Mouse (Mus musculus): Measurements from ENCODE around the gene Dok7. TPM values are rescaled to one million over a fixed set of nuclear protein-coding genes. Genes with fewer than 3 reads are reported as not detected.

The Dok7 gene
- not detected in 2 replicates for total RNA-seq (2017)

- ATAC-seq (replicated peaks; ENCODE audit: low read depth, poor library complexity, severe bottlenecking): peak; percentile 68
Measured at GRCm38 (mm10) chr5:35056604-35057432, at the start of gene Dok7. Gene Dok7 (plus strand): TSS chr5:35056766.

- ATAC-seq (replicated peaks; ENCODE audit: low read depth, poor library complexity, severe bottlenecking): no peak
Measured at GRCm38 (mm10) chr5:35009163-35009562, 47.4 kb upstream of the Dok7 start.

- ATAC-seq (replicated peaks; ENCODE audit: low read depth, poor library complexity, severe bottlenecking): no peak
Measured at GRCm38 (mm10) chr5:35010656-35011055, 45.9 kb upstream of the Dok7 start.

- ATAC-seq (replicated peaks; ENCODE audit: low read depth, poor library complexity, severe bottlenecking): no peak
Measured at GRCm38 (mm10) chr5:35011156-35011923, 45.2 kb upstream of the Dok7 start.

GRCm38 (mm10) chr5:35014036-35014435, 42.5 kb upstream of the Dok7 start:
- ATAC-seq (replicated peaks; ENCODE audit: low read depth, poor library complexity, severe bottlenecking): no peak

- ATAC-seq (replicated peaks; ENCODE audit: low read depth, poor library complexity, severe bottlenecking): no peak
Measured at GRCm38 (mm10) chr5:35019673-35020300, 36.8 kb upstream of the Dok7 start.

GRCm38 (mm10) chr5:35020410-35021241, 35.9 kb upstream of the Dok7 start:
- ATAC-seq (replicated peaks; ENCODE audit: low read depth, poor library complexity, severe bottlenecking): no peak

- peak; percentile 73 for ATAC-seq (replicated peaks; ENCODE audit: low read depth, poor library complexity, severe bottlenecking)
Measured at GRCm38 (mm10) chr5:35024975-35025374, 31.6 kb upstream of the Dok7 start.

GRCm38 (mm10) chr5:35029303-35029702, 27.3 kb upstream of the Dok7 start:
- ATAC-seq (replicated peaks; ENCODE audit: low read depth, poor library complexity, severe bottlenecking): no peak

- ATAC-seq (replicated peaks; ENCODE audit: low read depth, poor library complexity, severe bottlenecking): no peak
Measured at GRCm38 (mm10) chr5:35029755-35030154, 26.8 kb upstream of the Dok7 start.

- peak; percentile 34 for ATAC-seq (replicated peaks; ENCODE audit: low read depth, poor library complexity, severe bottlenecking)
Measured at GRCm38 (mm10) chr5:35033068-35033467, 23.5 kb upstream of the Dok7 start.

- ATAC-seq (replicated peaks; ENCODE audit: low read depth, poor library complexity, severe bottlenecking): no peak
Measured at GRCm38 (mm10) chr5:35033619-35034018, 22.9 kb upstream of the Dok7 start.

- peak; percentile 27 for ATAC-seq (replicated peaks; ENCODE audit: low read depth, poor library complexity, severe bottlenecking)
Measured at GRCm38 (mm10) chr5:35035141-35035540, 21.4 kb upstream of the Dok7 start.

GRCm38 (mm10) chr5:35035795-35036194, 20.8 kb upstream of the Dok7 start:
- peak; percentile 78 for ATAC-seq (replicated peaks; ENCODE audit: low read depth, poor library complexity, severe bottlenecking)

GRCm38 (mm10) chr5:35037438-35037837, 19.1 kb upstream of the Dok7 start:
- no peak for ATAC-seq (replicated peaks; ENCODE audit: low read depth, poor library complexity, severe bottlenecking)

GRCm38 (mm10) chr5:35041268-35041829, 15.2 kb upstream of the Dok7 start, which contains the start of gene Hgfac:
Gene Hgfac (plus strand): TSS chr5:35041509.
- 0 out of 2 replicates have a peak, but pooled peaks have one; percentile 6 for ATAC-seq (replicated peaks; ENCODE audit: low read depth, poor library complexity, severe bottlenecking)

GRCm38 (mm10) chr5:35042431-35043109, 14.0 kb upstream of the Dok7 start:
- peak; percentile 31 for ATAC-seq (replicated peaks; ENCODE audit: low read depth, poor library complexity, severe bottlenecking)

GRCm38 (mm10) chr5:35043110-35043451, 13.5 kb upstream of the Dok7 start:
- peak; percentile 84 for ATAC-seq (replicated peaks; ENCODE audit: low read depth, poor library complexity, severe bottlenecking)

GRCm38 (mm10) chr5:35050541-35050940, 6.0 kb upstream of the Dok7 start:
- no peak for ATAC-seq (replicated peaks; ENCODE audit: low read depth, poor library complexity, severe bottlenecking)
